Mouse (Mus musculus): ENCODE data around the gene Atp12a. TPM values are rescaled to one million over a fixed set of nuclear protein-coding genes. Genes with fewer than 3 reads are reported as not detected.

Atp12a gene
- polyA plus RNA-seq, 1 experiment from 2014 or later, result 0.12 TPM

DNA sequence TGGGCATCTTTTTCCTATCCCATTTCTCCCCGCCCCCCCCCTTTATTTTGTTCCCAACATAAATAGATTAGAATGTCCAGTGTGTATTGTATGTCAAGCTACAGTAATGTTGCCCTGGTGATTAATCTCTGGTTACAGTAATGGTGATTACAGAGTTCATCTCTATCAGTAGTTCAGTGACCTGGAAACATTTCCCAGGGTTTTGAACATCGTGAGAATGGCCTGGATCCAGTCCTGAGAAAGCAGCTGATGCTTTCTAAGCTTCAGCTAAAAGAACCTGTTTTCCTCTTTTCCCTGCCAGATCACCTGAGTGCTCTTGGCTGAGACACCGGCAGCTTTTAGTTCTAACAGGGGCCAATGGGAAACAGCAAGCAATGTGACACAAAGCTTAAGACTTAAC lies 25.4 kb downstream of the Atp12a start:
- H3K9me3 ChIP-seq, result no peaks in the 10 kb centered on the region
- 77% methylated on average over 3 of the region's 3 CpGs for WGBS

DNA sequence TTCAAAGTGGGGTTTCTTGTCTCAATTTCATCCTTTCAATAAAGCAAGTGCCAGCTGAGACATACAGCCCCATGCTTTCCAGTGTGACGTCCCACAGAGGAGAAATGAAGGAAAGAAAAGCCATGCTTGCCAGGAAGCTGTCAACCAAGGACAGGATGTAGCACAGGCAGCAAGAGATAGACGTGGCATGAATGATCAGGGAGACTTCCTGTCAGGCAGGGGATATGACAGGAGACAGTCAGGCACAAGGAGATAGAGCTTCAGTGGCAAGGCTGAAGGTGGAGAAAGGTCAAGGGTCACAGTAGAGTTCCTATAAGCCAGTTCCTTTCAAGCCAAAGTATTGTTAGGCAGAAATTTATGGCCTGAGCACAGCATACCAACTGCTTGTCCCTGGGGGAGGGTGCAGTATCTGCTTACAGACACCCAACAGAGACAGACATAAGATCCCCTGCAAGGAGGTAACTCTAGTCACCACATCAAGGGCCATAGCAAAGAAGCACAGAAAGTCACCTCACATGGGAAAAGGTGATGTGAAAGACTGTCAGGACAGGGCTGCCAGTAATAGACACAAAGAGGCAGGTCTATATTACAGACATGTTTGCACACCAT lies 28.9 kb downstream of the Atp12a start:
- no peak overlapping the region for H3K9ac ChIP-seq
- no peaks in the 10 kb centered on the region for H3K36me3 ChIP-seq
- no peaks in the 10 kb centered on the region for H3K4me1 ChIP-seq
- 7% methylated on average over 2 of the region's 2 CpGs for WGBS
- no peaks in the 10 kb centered on the region for H3K9me3 ChIP-seq
- no peak for ATAC-seq (ENCODE audit: insufficient read depth, low FRiP score, low read depth)
- H3K4me2 ChIP-seq, result no peak overlapping the region
- H3K27ac ChIP-seq, result no peak overlapping the region
- H3K4me3 ChIP-seq (replicated peaks), result no peak overlapping the region
- no peaks in the 10 kb centered on the region for H3K27me3 ChIP-seq (replicated peaks)

More for the DNA sequence above, 25.4 kb downstream of the Atp12a start:
- H3K27me3 ChIP-seq (replicated peaks), result no peaks in the 10 kb centered on the region
- ATAC-seq (ENCODE audit: insufficient read depth, low FRiP score, low read depth), result no peak
- H3K4me1 ChIP-seq, result no peaks in the 10 kb centered on the region
- no peak overlapping the region for H3K4me2 ChIP-seq
- H3K27ac ChIP-seq, result no peak overlapping the region
- no peaks in the 10 kb centered on the region for H3K36me3 ChIP-seq
- H3K9ac ChIP-seq, result no peak overlapping the region
- no peak overlapping the region for H3K4me3 ChIP-seq (replicated peaks)

DNA sequence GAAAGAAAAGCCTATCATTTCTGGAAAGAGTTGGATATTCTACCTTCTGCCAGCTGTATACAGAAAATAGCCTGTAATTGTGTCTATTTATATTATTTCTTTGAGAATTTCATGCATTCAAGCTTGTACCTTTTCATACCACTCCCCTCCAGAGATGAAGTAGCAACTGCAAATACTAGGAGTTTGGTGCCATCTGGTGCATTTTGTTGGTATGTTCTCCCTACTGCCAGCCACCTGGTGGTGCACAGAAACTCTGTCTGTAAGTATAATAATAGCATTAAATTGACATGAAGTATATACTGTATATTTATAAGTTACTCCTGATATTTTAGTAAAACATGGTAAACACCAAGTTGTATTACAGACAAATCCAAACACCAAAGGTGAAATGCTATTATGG lies 33.1 kb downstream of the Atp12a start:
- no peak overlapping the region for H3K27ac ChIP-seq
- no peaks in the 10 kb centered on the region for H3K4me1 ChIP-seq
- H3K9ac ChIP-seq, result no peak overlapping the region
- no peaks in the 10 kb centered on the region for H3K27me3 ChIP-seq (replicated peaks)
- no peak overlapping the region for H3K4me3 ChIP-seq (replicated peaks)
- no peak overlapping the region for H3K4me2 ChIP-seq
- H3K36me3 ChIP-seq, result no peaks in the 10 kb centered on the region
- H3K9me3 ChIP-seq, result no peaks in the 10 kb centered on the region
- no peak for ATAC-seq (ENCODE audit: insufficient read depth, low FRiP score, low read depth)

DNA sequence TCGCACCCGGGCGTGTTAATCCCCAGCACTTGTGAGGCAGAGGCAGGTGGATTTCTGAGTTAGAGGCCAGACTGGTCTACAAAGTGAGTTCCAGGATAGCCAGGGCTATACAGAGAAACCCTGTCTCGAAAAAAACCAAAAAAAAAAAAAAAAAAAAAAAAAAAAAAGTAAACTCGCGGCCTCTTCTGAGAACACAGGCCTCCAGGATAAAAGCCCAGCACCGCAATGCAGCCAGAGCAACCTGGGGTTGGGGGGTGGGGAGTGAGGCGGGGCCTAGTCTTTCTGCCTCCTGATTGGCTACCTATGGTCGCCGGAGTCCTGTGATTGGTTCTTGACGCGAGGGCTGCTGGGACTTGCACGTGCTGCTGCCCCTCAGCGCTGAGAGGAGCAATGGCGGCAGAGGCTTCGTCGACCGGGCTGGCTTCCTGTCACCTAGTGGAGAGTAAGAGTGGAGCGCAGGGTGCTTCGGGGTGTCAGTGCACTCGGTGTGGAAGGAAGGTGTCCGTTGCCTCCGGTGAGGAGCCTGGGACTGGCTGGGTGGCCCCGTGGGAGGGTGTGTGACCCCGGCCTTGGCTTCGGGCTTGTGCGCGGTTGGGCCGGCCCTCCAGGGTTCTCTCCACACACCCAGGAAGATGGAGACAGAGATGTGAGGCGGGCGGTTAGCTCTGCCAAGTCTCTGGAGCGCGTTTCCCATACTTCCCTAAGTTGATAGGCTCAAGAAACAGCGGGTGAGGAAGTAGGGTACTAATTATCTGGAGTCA lies 37.6 kb downstream of the Atp12a start, which contains the start of gene Rnf17:
Gene Rnf17 (plus strand): TSS at position 271 of the 761 bp plus-strand sequence.
- no peak; the same call in 1 of the 2 replicates for ATAC-seq (ENCODE audit: insufficient read depth, low FRiP score, low read depth)

DNA sequence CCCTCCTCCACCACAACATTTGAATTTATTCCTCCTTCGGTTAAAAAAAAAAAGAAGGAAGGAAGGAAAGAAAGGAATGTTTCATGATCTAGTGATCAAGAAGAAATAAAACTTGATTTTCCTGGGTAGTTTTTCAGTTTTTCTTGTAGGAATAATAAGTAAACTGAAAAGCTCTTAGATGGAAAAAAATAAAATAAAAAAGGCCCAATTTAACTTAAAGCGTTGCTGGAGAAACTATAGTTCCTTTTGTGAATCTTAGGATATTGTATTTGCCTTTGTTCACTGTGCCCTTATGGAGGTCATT lies 38.2 kb downstream of the Atp12a start:
- no peak for ATAC-seq (ENCODE audit: insufficient read depth, low FRiP score, low read depth)
- Histone ChIP-seq H3K36me3 (no peaks in the 10 kb centered on the region), H3K4me3 (replicated peaks) (no peak overlapping the region), H3K4me1 (no peaks in the 10 kb centered on the region), H3K9me3 (no peaks in the 10 kb centered on the region), H3K27ac (no peak overlapping the region), H3K27me3 (replicated peaks) (no peaks in the 10 kb centered on the region), H3K4me2 (peak overlapping the region; percentile 22; the same call in 1 of the 2 replicates), H3K9ac (no peak overlapping the region)
- WGBS, result 90% methylated on average over 2 of the region's 2 CpGs

More for the DNA sequence above, 37.6 kb downstream of the Atp12a start, which contains the start of gene Rnf17:
- peak within 1 kb of the TSS; percentile 22; the same call in 1 of the 2 replicates for H3K4me2 ChIP-seq
- no peaks in the 10 kb centered on the region for H3K36me3 ChIP-seq
- H3K27me3 ChIP-seq (replicated peaks), result no peaks in the 10 kb centered on the region
- no peak within 1 kb of the TSS for H3K9ac ChIP-seq
- no peaks in the 10 kb centered on the region for H3K9me3 ChIP-seq
- 70% methylated on average over 34 of the region's 34 CpGs for WGBS
- no peak within 1 kb of the TSS for H3K4me3 ChIP-seq (replicated peaks)
- no peaks in the 10 kb centered on the region for H3K4me1 ChIP-seq
- no peak within 1 kb of the TSS for H3K27ac ChIP-seq

Other genes starting within 250 kb of the Atp12a start
- not detected in 2 replicates for gene Gzme, start 244.4 kb upstream of the Atp12a start, polyA plus RNA-seq (2015; fragmentation: Nextera tagmentation; extraction: Ambion mirVana)
- not detected in 2 replicates for gene Gzmd, start 232.5 kb upstream of the Atp12a start, polyA plus RNA-seq (2015; fragmentation: Nextera tagmentation; extraction: Ambion mirVana)
- gene Gzmg, start 205.5 kb upstream of the Atp12a start, polyA plus RNA-seq (2015; fragmentation: Nextera tagmentation; extraction: Ambion mirVana), result not detected in 2 replicates
- not detected in 2 replicates for gene Gzmn, start 190.5 kb upstream of the Atp12a start, polyA plus RNA-seq (2015; fragmentation: Nextera tagmentation; extraction: Ambion mirVana)
- gene Gzmf, start 153.7 kb upstream of the Atp12a start, polyA plus RNA-seq (2015; fragmentation: Nextera tagmentation; extraction: Ambion mirVana), result not detected in 2 replicates
- not detected in 2 replicates for gene Gzmc, start 130.4 kb upstream of the Atp12a start, polyA plus RNA-seq (2015; fragmentation: Nextera tagmentation; extraction: Ambion mirVana)
- gene Gzmb, start 102.8 kb upstream of the Atp12a start, polyA plus RNA-seq (2015; fragmentation: Nextera tagmentation; extraction: Ambion mirVana), result 1.0 and 1.7 TPM in 2 replicates
- gene Rnf17, start 37.5 kb downstream of the Atp12a start, polyA plus RNA-seq (2015; fragmentation: Nextera tagmentation; extraction: Ambion mirVana), result 1.2 and 1.5 TPM in 2 replicates
- 7.2 and 9.3 TPM in 2 replicates for gene Cenpj, start 210.4 kb downstream of the Atp12a start, polyA plus RNA-seq (2015; fragmentation: Nextera tagmentation; extraction: Ambion mirVana)
- gene Parp4, start 210.6 kb downstream of the Atp12a start, polyA plus RNA-seq (2015; fragmentation: Nextera tagmentation; extraction: Ambion mirVana), result 6.5 TPM in 2 replicates

Measured in stomach, embryonic 15.5 days (tissue).